Mouse (Mus musculus) megakaryocyte, embryonic 14.5 days (primary cell): ENCODE results near the gene Max.

Experiments
- FLI1 ChIP-seq: IDR thresholded peaks from 2 replicates; pipeline ENCODE4 v1.6.1; 2012; ENCODE audit warnings: low read length, inconsistent platforms, mixed read lengths
- GATA1 ChIP-seq: IDR thresholded peaks from 3 replicates; pipeline ENCODE4 v1.6.1; 2012; ENCODE audit warnings: mixed read lengths, low read length, inconsistent platforms, borderline replicate concordance

GRCm38 (mm10) chr12:76926338-76926945 is 35.6 kb downstream of the Max start:
- TF ChIP-seq GATA1: no peak
- no peak for TF ChIP-seq FLI1
